Mouse (Mus musculus): ENCODE results near the gene Kcnq1. TPM values are rescaled to one million over a fixed set of nuclear protein-coding genes. Genes with fewer than 3 reads are reported as not detected.

The Kcnq1 gene
- polyA plus RNA-seq, 1 experiment: 1.2 TPM

- Histone ChIP-seq H3K36me3 (ENCODE audit: control insufficient read depth, insufficient read depth, low read length) (no peaks in the 10 kb centered on the region), H3K4me3 (ENCODE audit: extremely low read depth, insufficient read depth, insufficient read length) (no peak overlapping the region), H3K27me3 (ENCODE audit: control insufficient read depth, insufficient read depth, low read length) (no peaks in the 10 kb centered on the region), H3K27ac (ENCODE audit: insufficient read depth, low read length) (no peak overlapping the region), H3K4me1 (ENCODE audit: control insufficient read depth, insufficient read depth, insufficient read length) (no peaks in the 10 kb centered on the region)
- no peak for TF ChIP-seq CTCF (IDR thresholded peaks at IDR 0.05; ENCODE audit: extremely low read depth, insufficient read depth, insufficient read length, insufficient replicate concordance)
- no peak for TF ChIP-seq POLR2A (IDR thresholded peaks at IDR 0.05; ENCODE audit: low read depth, low read length)
- DNase-seq (ENCODE audit: low read depth in 1 of 2, low spot score in 2 of 2): no peak
- 89% methylated on average over 6 of the region's 6 CpGs for WGBS
Measured at GRCm38 (mm10) chr7:143253126-143253871, 147.1 kb downstream of the Kcnq1 start.

DNA sequence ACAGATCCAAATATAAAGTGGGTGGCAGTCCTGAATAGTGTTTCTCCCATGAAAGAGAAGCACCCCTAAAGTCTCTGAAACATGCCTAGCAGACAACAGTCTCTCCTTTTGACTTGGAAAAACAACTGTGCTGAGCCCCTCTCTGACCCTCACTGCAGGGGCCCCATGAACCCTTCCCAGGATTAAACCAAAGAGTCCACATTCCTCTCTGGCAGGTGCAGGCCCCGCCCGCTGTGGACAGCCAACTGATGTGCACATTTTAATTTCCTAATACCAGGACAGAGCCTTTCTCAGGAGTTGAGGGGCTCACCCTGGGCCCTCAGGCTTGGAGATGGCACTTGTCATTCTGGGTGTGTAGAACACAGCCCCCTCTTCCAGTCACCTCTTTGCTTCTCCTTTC is 148.7 kb downstream of the Kcnq1 start:
- Histone ChIP-seq H3K36me3 (ENCODE audit: control insufficient read depth, insufficient read depth, low read length) (no peaks in the 10 kb centered on the region), H3K27me3 (ENCODE audit: control insufficient read depth, insufficient read depth, low read length) (no peaks in the 10 kb centered on the region), H3K27ac (ENCODE audit: insufficient read depth, low read length) (no peak overlapping the region), H3K4me3 (ENCODE audit: extremely low read depth, insufficient read depth, insufficient read length) (no peak overlapping the region), H3K4me1 (ENCODE audit: control insufficient read depth, insufficient read depth, insufficient read length) (no peaks in the 10 kb centered on the region)
- TF ChIP-seq POLR2A (IDR thresholded peaks at IDR 0.05; ENCODE audit: low read depth, low read length): no peak
- TF ChIP-seq CTCF (IDR thresholded peaks at IDR 0.05; ENCODE audit: extremely low read depth, insufficient read depth, insufficient read length, insufficient replicate concordance): no peak
- no peak for DNase-seq (ENCODE audit: low read depth in 1 of 2, low spot score in 2 of 2)
- WGBS: 100% methylated on average over 2 of the region's 2 CpGs

GRCm38 (mm10) chr7:143261246-143261645 is 155.1 kb downstream of the Kcnq1 start:
- TF ChIP-seq POLR2A (IDR thresholded peaks at IDR 0.05; ENCODE audit: low read depth, low read length) (no peak), CTCF (IDR thresholded peaks at IDR 0.05; ENCODE audit: extremely low read depth, insufficient read depth, insufficient read length, insufficient replicate concordance) (no peak)
- Histone ChIP-seq H3K27ac (ENCODE audit: insufficient read depth, low read length) (no peak overlapping the region), H3K4me1 (ENCODE audit: control insufficient read depth, insufficient read depth, insufficient read length) (no peaks in the 10 kb centered on the region), H3K4me3 (ENCODE audit: extremely low read depth, insufficient read depth, insufficient read length) (no peak overlapping the region), H3K36me3 (ENCODE audit: control insufficient read depth, insufficient read depth, low read length) (no peaks in the 10 kb centered on the region), H3K27me3 (ENCODE audit: control insufficient read depth, insufficient read depth, low read length) (no peaks in the 10 kb centered on the region)
- no peak for DNase-seq (ENCODE audit: low read depth in 1 of 2, low spot score in 2 of 2)

DNA sequence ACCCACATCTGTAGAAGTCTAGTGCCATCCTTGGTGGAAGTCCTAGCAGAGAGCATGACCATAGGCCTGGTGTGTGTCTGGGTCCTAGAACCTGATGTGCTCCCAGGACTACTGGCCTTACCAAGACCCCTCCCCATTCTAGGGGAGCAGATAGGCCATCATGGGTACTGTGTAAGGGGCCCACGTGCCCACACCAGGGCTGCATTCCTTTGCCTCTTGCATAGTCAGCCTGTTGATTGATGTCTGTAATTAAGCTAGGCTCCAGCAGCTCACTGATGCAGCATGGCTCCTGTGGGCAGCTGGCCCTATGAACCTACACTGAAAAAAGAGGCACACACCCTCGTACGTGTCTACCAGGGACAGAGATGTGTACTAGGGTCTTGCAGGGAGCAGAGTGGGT is 157.4 kb downstream of the Kcnq1 start:
- Histone ChIP-seq H3K27me3 (ENCODE audit: control insufficient read depth, insufficient read depth, low read length) (no peaks in the 10 kb centered on the region), H3K4me3 (ENCODE audit: extremely low read depth, insufficient read depth, insufficient read length) (no peak overlapping the region), H3K27ac (ENCODE audit: insufficient read depth, low read length) (no peak overlapping the region), H3K4me1 (ENCODE audit: control insufficient read depth, insufficient read depth, insufficient read length) (no peaks in the 10 kb centered on the region), H3K36me3 (ENCODE audit: control insufficient read depth, insufficient read depth, low read length) (no peaks in the 10 kb centered on the region)
- 86% methylated on average over 3 of the region's 3 CpGs for WGBS
- TF ChIP-seq CTCF (IDR thresholded peaks at IDR 0.05; ENCODE audit: extremely low read depth, insufficient read depth, insufficient read length, insufficient replicate concordance) (no peak), POLR2A (IDR thresholded peaks at IDR 0.05; ENCODE audit: low read depth, low read length) (no peak)
- DNase-seq (ENCODE audit: low read depth in 1 of 2, low spot score in 2 of 2): no peak

- no peak overlapping the region for H3K27ac ChIP-seq (ENCODE audit: insufficient read depth, low read length)
- no peak for TF ChIP-seq POLR2A (IDR thresholded peaks at IDR 0.05; ENCODE audit: low read depth, low read length)
- no peak for TF ChIP-seq CTCF (IDR thresholded peaks at IDR 0.05; ENCODE audit: extremely low read depth, insufficient read depth, insufficient read length, insufficient replicate concordance)
- H3K4me3 ChIP-seq (ENCODE audit: extremely low read depth, insufficient read depth, insufficient read length): no peak overlapping the region
- H3K27me3 ChIP-seq (ENCODE audit: control insufficient read depth, insufficient read depth, low read length): no peaks in the 10 kb centered on the region
- 87% methylated on average over 4 of the region's 4 CpGs for WGBS
- no peak for DNase-seq (ENCODE audit: low read depth in 1 of 2, low spot score in 2 of 2)
- no peaks in the 10 kb centered on the region for H3K36me3 ChIP-seq (ENCODE audit: control insufficient read depth, insufficient read depth, low read length)
- no peaks in the 10 kb centered on the region for H3K4me1 ChIP-seq (ENCODE audit: control insufficient read depth, insufficient read depth, insufficient read length)
Measured at GRCm38 (mm10) chr7:143263966-143264365, 157.8 kb downstream of the Kcnq1 start.

DNA sequence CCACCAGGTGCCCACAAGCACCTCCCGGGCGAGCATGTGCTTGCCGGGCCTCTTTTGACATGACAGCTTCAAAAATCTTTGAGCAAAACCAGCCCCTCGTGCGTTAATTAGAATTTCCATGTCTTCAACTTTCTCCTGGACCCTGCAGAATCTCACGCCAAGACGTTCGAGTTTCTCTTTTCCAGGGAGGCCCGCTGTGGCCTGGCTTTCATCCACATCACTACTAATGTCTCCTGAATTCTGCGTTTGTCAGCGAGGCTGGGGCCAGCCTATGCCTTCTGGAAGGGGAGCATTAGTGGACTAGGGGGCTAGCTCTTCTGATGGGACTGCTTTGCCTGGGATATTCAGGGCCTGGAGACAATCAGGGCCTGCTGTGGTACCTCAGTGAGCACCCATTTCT is 159.2 kb downstream of the Kcnq1 start:
- no peak for DNase-seq (ENCODE audit: low read depth in 1 of 2, low spot score in 2 of 2)
- no peaks in the 10 kb centered on the region for H3K27me3 ChIP-seq (ENCODE audit: control insufficient read depth, insufficient read depth, low read length)
- no peak overlapping the region for H3K4me3 ChIP-seq (ENCODE audit: extremely low read depth, insufficient read depth, insufficient read length)
- TF ChIP-seq CTCF (IDR thresholded peaks at IDR 0.05; ENCODE audit: extremely low read depth, insufficient read depth, insufficient read length, insufficient replicate concordance) (no peak), POLR2A (IDR thresholded peaks at IDR 0.05; ENCODE audit: low read depth, low read length) (no peak)
- no peaks in the 10 kb centered on the region for H3K4me1 ChIP-seq (ENCODE audit: control insufficient read depth, insufficient read depth, insufficient read length)
- H3K36me3 ChIP-seq (ENCODE audit: control insufficient read depth, insufficient read depth, low read length): no peaks in the 10 kb centered on the region
- no peak overlapping the region for H3K27ac ChIP-seq (ENCODE audit: insufficient read depth, low read length)
- 95% methylated on average over 11 of the region's 11 CpGs for WGBS

DNA sequence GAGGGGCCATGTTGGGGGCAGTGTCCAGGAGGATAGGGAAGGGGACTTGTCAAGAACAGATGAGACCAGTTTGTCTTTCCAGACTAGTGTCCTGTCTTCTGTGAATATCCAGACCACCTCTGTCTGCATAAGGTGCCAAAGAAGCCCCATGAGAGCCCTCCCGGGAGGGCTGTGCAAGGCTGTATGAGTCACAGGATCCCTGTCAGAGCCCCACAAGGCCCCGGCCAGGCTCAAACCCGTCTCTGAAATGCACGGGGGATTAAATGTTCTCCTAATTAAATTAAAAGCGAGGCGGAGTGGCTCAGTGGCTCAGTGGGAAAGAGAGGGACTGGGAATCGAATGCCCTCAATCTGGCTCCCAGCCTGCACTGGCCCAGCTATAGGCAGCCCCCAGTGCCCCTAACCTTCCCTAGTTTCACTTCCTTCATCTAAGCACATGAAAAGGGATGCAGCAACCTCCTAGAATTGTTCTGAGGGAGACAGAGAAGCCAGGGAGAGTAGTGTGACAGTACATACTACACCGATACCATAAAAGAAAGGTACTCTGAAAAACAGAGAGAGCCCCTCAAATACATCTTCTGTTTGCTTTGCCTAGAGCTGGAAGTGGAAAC is 159.8 kb downstream of the Kcnq1 start:
- 78% methylated on average over 8 of the region's 8 CpGs for WGBS
- Histone ChIP-seq H3K27me3 (ENCODE audit: control insufficient read depth, insufficient read depth, low read length) (no peaks in the 10 kb centered on the region), H3K36me3 (ENCODE audit: control insufficient read depth, insufficient read depth, low read length) (no peaks in the 10 kb centered on the region), H3K4me3 (ENCODE audit: extremely low read depth, insufficient read depth, insufficient read length) (no peak overlapping the region), H3K4me1 (ENCODE audit: control insufficient read depth, insufficient read depth, insufficient read length) (no peaks in the 10 kb centered on the region), H3K27ac (ENCODE audit: insufficient read depth, low read length) (no peak overlapping the region)
- no peak for TF ChIP-seq POLR2A (IDR thresholded peaks at IDR 0.05; ENCODE audit: low read depth, low read length)
- no peak for DNase-seq (ENCODE audit: low read depth in 1 of 2, low spot score in 2 of 2)
